Mouse (Mus musculus) intestine, embryonic 14.5 days (tissue): ENCODE measurements around the gene Myh10. TPM values are rescaled to one million over a fixed set of nuclear protein-coding genes. Genes with fewer than 3 reads are reported as not detected.

ENCODE experiments used
- ATAC-seq: fragments of 200-750 bp; cut with Nextera tagmentation; replicated peaks from 2 replicates; pipeline ENCODE4 v1.8.0; 2017; ENCODE audit warnings: low read depth, moderate number of reproducible peaks, moderate TSS enrichment, moderate library complexity; ENCODE audit not compliant: low FRiP score, low TSS enrichment
- DNase-seq: peaks from one replicate; pipeline ENCODE4 v3.0.0-alpha.2; 2018; ENCODE audit warnings: low spot score
- H3K27ac ChIP-seq: fragments of 300-500 bp; sonication (generic); 2 replicates; pipeline ENCODE4 v1.5.1; 2014; ENCODE audit warnings: low read depth, mild to moderate bottlenecking, control low read depth
- H3K27me3 ChIP-seq: fragments of 300-500 bp; sonication (generic); replicated peaks from 2 replicates; pipeline ENCODE4 v1.6.1; 2014; ENCODE audit warnings: low read length, control low read depth; ENCODE audit not compliant: control insufficient read depth, insufficient read depth
- H3K36me3 ChIP-seq: fragments of 300-500 bp; sonication (generic); 2 replicates; pipeline ENCODE4 v1.6.1; 2014; ENCODE audit warnings: low read length, control low read depth; ENCODE audit not compliant: control insufficient read depth, insufficient read depth
- H3K4me1 ChIP-seq: fragments of 300-500 bp; sonication (generic); replicated peaks from 2 replicates; pipeline ENCODE4 v1.6.1; 2014; ENCODE audit warnings: low read length, control low read depth, mixed read lengths; ENCODE audit not compliant: control insufficient read depth, insufficient read depth
- H3K4me2 ChIP-seq: fragments of 300-500 bp; sonication (generic); 2 replicates; pipeline ENCODE4 v1.6.1; 2014; ENCODE audit warnings: low read length
- H3K4me3 ChIP-seq: fragments of 300-500 bp; sonication (generic); 2 replicates; pipeline ENCODE4 v1.5.1; 2014; ENCODE audit warnings: low read depth, low read length, control low read depth, mixed read lengths
- H3K9ac ChIP-seq: fragments of 300-500 bp; sonication (generic); 2 replicates; pipeline ENCODE4 v1.6.1; 2014; ENCODE audit warnings: mild to moderate bottlenecking, low read length
- H3K9me3 ChIP-seq: fragments of 300-500 bp; sonication (generic); 2 replicates; pipeline ENCODE4 v1.6.1; 2016; ENCODE audit warnings: low read length, control low read depth; ENCODE audit not compliant: control insufficient read depth
- WGBS: fragments of 180-500 bp; shearing (Covaris S2); extraction: QIAGEN DNeasy Blood & Tissue Kit; methylation state at CpG from one replicate; pipeline ENCODE4 v1.1.7; 2014; 5-methylcytosine and 5-hydroxymethylcytosine counted together
- polyA plus RNA-seq: library from polyadenylated mRNA; unstranded; fragments of >200 nt; fragmentation: Nextera tagmentation; extraction: Ambion mirVana; gene quantifications from 2 replicates; pipeline ENCODE4 v1.2.1, GENCODE M21; 2014

Myh10 gene
- polyA plus RNA-seq = 108 and 116 TPM in 2 replicates

GRCm38 (mm10) chr11:68691321-68692009 is at the start of gene Myh10:
Gene Myh10, plus strand, starts transcription at chr11:68691559.
- Histone ChIP-seq H3K4me1 (peaks cover 16% of the 10 kb centered on the region), H3K9ac (peak within 1 kb of the TSS; percentile 94), H3K9me3 (no peaks in the 10 kb centered on the region), H3K27me3 (no peaks in the 10 kb centered on the region), H3K4me2 (peak within 1 kb of the TSS; percentile 55), H3K27ac (peak within 1 kb of the TSS; percentile 98), H3K4me3 (peak within 1 kb of the TSS; percentile 68), H3K36me3 (no peaks in the 10 kb centered on the region)
- under 1% methylated on average over 51 of the region's 51 CpGs for WGBS
- DNase-seq = peak; percentile 98
- ATAC-seq = peak; percentile 99

GRCm38 (mm10) chr11:68644781-68645180 is 46.6 kb upstream of the Myh10 start:
- no peak overlapping the region for H3K4me3 ChIP-seq
- no peak for ATAC-seq
- H3K4me1 ChIP-seq = no peaks in the 10 kb centered on the region; the same call in 1 of the 2 replicates
- H3K27me3 ChIP-seq = no peaks in the 10 kb centered on the region
- no peak overlapping the region for H3K27ac ChIP-seq
- no peaks in the 10 kb centered on the region for H3K36me3 ChIP-seq
- no peaks in the 10 kb centered on the region for H3K9me3 ChIP-seq
- H3K4me2 ChIP-seq = no peak overlapping the region
- no peak for DNase-seq
- no peak overlapping the region for H3K9ac ChIP-seq
- 61% methylated on average over 6 of the region's 6 CpGs for WGBS

- Histone ChIP-seq H3K9me3 (no peaks in the 10 kb centered on the region), H3K9ac (no peak overlapping the region), H3K27me3 (no peaks in the 10 kb centered on the region), H3K4me3 (no peak overlapping the region), H3K27ac (no peak overlapping the region), H3K4me1 (no peaks in the 10 kb centered on the region; the same call in 1 of the 2 replicates), H3K36me3 (no peaks in the 10 kb centered on the region), H3K4me2 (no peak overlapping the region)
- 49% methylated on average over 5 of the region's 5 CpGs for WGBS
- ATAC-seq (no peak), DNase-seq (no peak)
These were observed 43.6 kb upstream of the Myh10 start for GRCm38 (mm10) chr11:68647808-68648207.

- Histone ChIP-seq H3K4me1 (no peaks in the 10 kb centered on the region; the same call in 1 of the 2 replicates), H3K27me3 (no peaks in the 10 kb centered on the region), H3K36me3 (no peaks in the 10 kb centered on the region), H3K27ac (no peak overlapping the region), H3K4me2 (no peak overlapping the region), H3K9ac (no peak overlapping the region), H3K9me3 (no peaks in the 10 kb centered on the region), H3K4me3 (no peak overlapping the region)
- no peak for DNase-seq
- no peak for ATAC-seq
- WGBS = 65% methylated on average over 16 of the region's 16 CpGs
These were observed 42.8 kb upstream of the Myh10 start for GRCm38 (mm10) chr11:68648385-68649148.

- H3K4me3 ChIP-seq = no peak overlapping the region
- whole genome bisulfite sequencing = 89% methylated on average over 2 of the region's 2 CpGs
- DNase-seq = no peak
- no peaks in the 10 kb centered on the region for H3K27me3 ChIP-seq
- H3K9me3 ChIP-seq = no peaks in the 10 kb centered on the region
- no peaks in the 10 kb centered on the region for H3K36me3 ChIP-seq
- no peak overlapping the region for H3K27ac ChIP-seq
- H3K4me1 ChIP-seq = peaks cover 10% of the 10 kb centered on the region
- no peak overlapping the region for H3K9ac ChIP-seq
- no peak overlapping the region for H3K4me2 ChIP-seq
- ATAC-seq = no peak
These were observed 39.8 kb upstream of the Myh10 start for GRCm38 (mm10) chr11:68651518-68651917.

GRCm38 (mm10) chr11:68655524-68655923 is 35.8 kb upstream of the Myh10 start:
- Histone ChIP-seq H3K4me2 (no peak overlapping the region), H3K27ac (no peak overlapping the region)

GRCm38 (mm10) chr11:68656887-68657685 is 34.3 kb upstream of the Myh10 start:
- H3K27me3 ChIP-seq = no peaks in the 10 kb centered on the region
- ATAC-seq (peak; percentile 54), DNase-seq (no peak)
- H3K4me3 ChIP-seq = no peak overlapping the region
- 18% methylated on average over 6 of the region's 6 CpGs for WGBS
- no peaks in the 10 kb centered on the region for H3K36me3 ChIP-seq
- no peak overlapping the region for H3K9ac ChIP-seq
- no peak overlapping the region; the same call in 1 of the 2 replicates for H3K4me2 ChIP-seq
- peak overlapping the region; percentile 84 for H3K27ac ChIP-seq
- H3K9me3 ChIP-seq = no peaks in the 10 kb centered on the region
- peaks cover 29% of the 10 kb centered on the region for H3K4me1 ChIP-seq

More at GRCm38 (mm10) chr11:68655524-68655923, 35.8 kb upstream of the Myh10 start:
- Histone ChIP-seq H3K27me3 (no peaks in the 10 kb centered on the region), H3K9me3 (no peaks in the 10 kb centered on the region), H3K4me1 (peaks cover 29% of the 10 kb centered on the region), H3K36me3 (no peaks in the 10 kb centered on the region), H3K9ac (no peak overlapping the region), H3K4me3 (no peak overlapping the region)
- WGBS = 76% methylated on average over 1 of the region's 1 CpGs
- ATAC-seq (no peak), DNase-seq (no peak)

DNA sequence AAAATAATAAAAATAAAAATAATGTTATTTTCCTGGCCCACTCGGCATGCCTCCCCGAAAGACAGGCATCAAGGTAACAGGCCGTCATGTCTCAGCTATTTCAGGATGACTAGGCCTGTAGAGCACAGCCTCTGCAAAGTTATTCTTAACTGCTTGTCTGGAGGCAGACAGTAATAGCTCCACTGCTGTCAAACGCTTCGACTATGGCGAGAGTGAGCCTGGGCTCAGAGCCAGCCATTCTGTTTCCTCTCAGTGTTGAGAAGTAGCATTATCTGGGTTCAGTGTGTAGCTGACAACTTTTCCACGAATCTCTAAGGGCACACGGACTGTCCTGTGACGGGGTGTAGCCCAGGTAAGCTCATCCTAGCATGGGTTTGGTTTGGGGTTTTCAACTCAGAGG is 33.5 kb upstream of the Myh10 start:
- Histone ChIP-seq H3K4me3 (no peak overlapping the region), H3K27ac (peak overlapping the region; percentile 84), H3K9me3 (no peaks in the 10 kb centered on the region), H3K4me2 (no peak overlapping the region; the same call in 1 of the 2 replicates), H3K4me1 (peaks cover 29% of the 10 kb centered on the region), H3K9ac (no peak overlapping the region), H3K27me3 (no peaks in the 10 kb centered on the region), H3K36me3 (no peaks in the 10 kb centered on the region)
- ATAC-seq (peak; percentile 82), DNase-seq (peak; percentile 66)
- 24% methylated on average over 9 of the region's 9 CpGs for WGBS
